Mouse (Mus musculus) gastrocnemius, postnatal 25 days (tissue): ENCODE measurements around the gene Rph3al. TPM values are rescaled to one million over a fixed set of nuclear protein-coding genes. Genes with fewer than 3 reads are reported as not detected.

Experiments used
- DNase-seq: peaks from one replicate; pipeline ENCODE4 v3.0.0; 2022
- total RNA-seq, 2 experiments: library from RNA; stranded (reverse); gene quantifications; 1 replicate in 1 of 2; 2 replicates in 1 of 2; pipeline ENCODE4 v1.2.3; 2021

Gene Rph3al
- total RNA-seq, 2 experiments from 2014 or later = 8.2 to 8.6 TPM

DNA sequence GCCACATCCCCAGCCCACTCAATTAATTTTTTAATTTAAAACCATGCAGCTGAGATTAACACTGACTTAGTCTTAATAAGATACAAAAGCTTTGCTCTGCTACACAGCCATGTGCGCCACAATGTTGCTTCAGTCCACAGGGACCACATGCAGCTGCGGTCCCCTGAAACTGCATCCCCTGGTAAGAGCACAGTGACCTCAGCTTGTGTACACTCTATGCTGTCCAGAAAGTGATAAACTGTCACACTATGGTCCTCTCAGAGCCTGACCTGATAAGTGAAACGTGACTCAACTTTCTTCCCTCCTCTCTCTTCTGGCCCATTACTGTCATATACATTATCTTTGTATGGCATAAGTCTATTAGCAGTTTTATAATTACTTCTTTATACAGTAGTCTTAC, 12.2 kb upstream of the Rph3al start:
- DNase-seq = no peak

DNA sequence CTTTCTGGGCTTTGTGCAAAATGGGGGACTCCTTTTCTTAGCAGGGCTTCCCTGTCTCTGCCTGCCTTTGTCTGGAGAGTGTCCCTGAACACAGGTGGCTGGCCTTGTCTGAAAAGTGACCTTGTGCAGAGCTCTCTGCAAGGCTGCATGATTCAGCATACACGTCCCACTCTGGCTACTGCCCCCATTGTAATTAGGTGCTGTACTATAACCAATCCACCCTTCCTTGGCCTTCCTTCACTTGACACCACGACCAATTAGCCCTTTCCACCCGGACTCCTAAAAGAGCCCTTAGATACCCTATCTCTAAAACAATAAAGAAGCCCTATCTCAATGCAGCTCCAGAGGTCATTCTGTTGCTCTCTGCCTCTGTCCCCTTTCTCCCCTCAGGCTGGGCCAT, 10.6 kb upstream of the Rph3al start:
- DNase-seq = no peak

DNA sequence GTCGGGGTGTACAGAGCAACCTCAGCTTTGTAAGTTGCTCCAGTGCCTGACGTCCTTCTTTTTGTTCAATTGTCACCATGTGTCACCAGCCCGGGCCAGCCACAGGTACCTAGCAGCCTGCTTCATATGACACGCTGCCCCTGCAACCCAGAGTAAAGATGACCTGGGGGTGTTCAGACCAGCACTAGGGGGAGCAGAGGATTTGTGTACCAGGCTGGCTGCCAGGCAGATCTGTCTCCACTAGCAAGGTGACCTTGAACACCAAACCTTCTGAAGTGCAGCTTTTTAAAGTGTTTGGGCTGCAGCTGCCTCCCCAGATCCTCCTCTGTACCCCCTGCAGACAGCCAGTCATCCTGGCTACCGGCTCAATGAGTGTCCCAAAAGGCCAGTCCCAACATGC, 9.0 kb upstream of the Rph3al start:
- no peak for DNase-seq

GRCm38 (mm10) chr11:75945805-75946450, 7.7 kb upstream of the Rph3al start:
- no peak for DNase-seq

- DNase-seq = peak; percentile 35
Observed at GRCm38 (mm10) chr11:75937370-75937871, 808 bp downstream of the Rph3al start.

DNA sequence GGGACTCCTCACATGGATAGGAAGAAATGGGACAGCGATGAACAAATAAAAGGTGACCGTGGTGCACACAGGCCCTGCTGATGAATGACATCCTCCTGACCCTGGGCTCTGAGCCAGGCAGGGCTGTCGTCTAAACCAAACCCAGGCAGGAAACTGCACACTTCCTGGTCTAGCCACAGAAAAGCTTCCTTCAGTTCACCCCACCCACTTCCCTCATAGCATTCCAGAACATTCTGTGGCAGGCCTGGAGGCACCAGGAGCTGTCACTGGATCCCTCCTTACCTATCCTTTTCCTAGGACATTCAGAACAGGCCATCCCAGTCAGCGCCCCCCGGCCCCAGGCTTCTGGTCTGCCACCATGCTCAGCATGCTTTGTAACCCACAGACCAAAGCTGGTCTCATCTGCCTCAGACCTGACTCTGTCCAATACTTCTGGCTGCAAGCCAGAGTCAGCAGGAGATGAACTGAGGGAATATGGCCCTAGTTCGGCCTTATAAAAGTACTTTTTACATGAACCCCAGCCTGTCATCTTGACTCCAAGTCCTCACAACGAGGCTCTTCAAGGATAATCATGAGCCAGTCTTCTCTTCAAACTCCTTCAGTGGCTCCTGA, 2.3 kb downstream of the Rph3al start:
- peak; percentile 79 for DNase-seq

- DNase-seq = no peak
Observed at GRCm38 (mm10) chr11:75934425-75934824, 3.8 kb downstream of the Rph3al start.

DNA sequence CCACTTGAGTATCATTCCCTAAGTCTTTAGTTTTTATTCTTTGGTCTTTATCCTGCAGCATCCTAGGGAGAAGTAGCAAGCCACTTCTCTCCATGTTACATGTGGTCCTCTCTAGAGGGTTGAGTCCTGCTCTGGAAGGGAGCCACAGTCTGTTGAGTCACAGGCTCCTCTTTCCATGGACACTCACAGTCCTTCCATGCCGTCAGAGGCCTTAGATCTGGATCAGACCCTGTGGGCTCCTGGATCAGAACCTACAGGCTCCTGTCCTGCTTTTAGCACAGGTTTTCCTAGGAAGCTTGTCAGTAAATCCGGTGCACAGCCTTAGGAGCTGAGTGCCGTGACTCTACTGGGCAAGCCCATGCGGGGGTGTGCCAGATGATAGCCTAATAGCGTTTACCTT, 4.9 kb downstream of the Rph3al start:
- no peak for DNase-seq

DNA sequence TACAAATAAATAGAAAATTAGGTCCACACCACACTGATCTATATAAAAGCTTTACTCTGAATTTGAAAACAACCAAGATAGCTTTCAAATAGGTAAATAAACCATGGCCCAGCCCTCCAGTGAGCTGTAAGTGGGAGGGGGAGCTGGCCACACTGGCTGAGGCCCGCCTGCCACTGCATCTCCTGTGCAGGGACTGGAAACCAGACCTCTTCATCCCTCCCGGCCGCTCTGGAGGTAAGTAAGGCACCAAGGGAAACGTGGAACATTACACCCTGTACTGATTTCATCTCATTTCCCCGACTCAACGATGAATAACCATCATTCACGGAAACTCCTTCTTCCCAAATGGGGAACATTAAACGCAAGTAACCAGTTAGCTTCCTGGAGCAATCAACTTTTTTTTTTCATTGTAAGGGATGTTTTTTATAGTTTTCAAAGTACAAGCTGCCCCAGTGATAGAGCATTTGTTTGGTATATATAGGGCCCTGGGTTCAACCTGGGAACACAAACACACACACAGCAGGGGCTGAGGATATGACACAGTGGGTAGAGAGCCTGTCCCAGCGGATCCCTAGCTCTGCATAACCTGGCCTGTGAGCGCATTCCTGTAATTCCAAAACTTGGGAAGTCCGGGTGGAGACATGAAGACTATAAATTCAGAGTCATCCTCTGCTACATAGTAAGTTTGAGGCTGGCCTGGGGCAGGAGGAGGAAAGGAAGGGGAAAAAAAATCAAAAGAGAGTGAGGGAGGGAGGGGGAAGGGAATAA, 7.1 kb downstream of the Rph3al start:
- DNase-seq = peak; percentile 28

DNA sequence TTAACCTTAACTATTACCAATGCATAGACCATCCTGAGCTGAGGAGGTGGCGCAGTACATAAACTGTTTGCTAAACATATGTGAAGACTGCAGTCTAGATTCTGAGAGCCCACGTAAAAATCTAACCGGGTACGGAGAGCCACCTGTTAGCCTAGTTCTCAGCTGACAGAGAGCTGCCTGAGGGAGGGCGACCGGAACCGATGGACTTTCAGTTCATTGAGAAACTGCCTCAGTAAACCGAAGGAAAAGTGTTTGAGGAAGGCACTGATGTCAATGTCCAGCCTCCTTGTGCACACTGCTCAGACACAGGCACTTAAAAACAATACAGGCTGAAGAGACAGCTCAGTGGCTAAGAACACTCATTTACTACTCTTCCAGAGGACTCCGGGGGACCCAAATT, 8.0 kb downstream of the Rph3al start:
- DNase-seq = no peak

GRCm38 (mm10) chr11:75927881-75928280, 10.3 kb downstream of the Rph3al start:
- no peak for DNase-seq

DNA sequence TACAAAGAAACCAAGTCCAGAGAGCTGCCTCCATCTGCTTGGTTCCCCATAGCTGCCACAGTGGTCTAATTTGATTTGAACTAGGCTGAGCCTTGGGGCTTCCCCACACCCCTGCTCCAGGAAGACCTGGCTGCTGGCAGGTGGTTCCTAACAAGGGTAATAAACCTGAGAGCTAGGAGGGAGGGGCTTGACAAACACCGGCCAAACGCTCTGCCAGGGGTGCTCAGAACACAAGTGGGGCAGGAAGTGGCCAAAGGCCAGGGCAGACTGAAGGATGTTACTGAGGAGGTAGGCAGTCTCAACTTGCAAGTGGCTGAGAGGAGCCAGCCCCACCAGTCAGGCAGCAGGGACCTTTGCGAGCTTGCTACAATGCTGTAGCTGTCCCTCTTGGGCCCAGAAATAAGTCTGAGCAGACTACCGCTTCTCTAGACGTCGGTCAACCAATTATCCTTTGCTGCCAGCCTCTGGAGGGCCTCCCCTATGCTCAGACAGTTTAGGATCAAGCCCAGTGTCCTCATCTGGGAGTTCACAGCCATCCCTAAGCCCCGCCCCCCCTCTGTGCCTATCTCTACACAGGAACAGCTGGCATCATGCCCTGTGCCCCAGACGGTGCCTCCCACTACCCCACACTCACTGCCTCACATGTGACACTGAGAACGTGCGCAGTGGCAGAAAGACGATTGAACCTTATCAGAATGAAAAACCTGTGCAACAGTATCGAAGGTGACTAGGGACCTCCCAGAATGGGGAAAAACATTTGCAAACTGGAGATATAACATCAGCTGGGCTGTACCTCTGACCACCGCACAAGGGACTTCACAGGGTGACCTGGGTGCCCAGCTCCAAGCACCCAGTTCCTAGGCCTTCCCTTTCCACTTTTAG, 11.6 kb downstream of the Rph3al start:
- no peak for DNase-seq

GRCm38 (mm10) chr11:75925801-75926200, 12.4 kb downstream of the Rph3al start:
- no peak for DNase-seq

GRCm38 (mm10) chr11:75922741-75923140, 15.5 kb downstream of the Rph3al start:
- DNase-seq = no peak

GRCm38 (mm10) chr11:75919139-75919538, 19.1 kb downstream of the Rph3al start:
- DNase-seq = no peak

GRCm38 (mm10) chr11:75917340-75917739, 20.9 kb downstream of the Rph3al start:
- no peak for DNase-seq

- DNase-seq = peak; percentile 32
Observed at GRCm38 (mm10) chr11:75913953-75914352, 24.3 kb downstream of the Rph3al start.

GRCm38 (mm10) chr11:75912944-75913657, 25.1 kb downstream of the Rph3al start:
- peak; percentile 51 for DNase-seq

DNA sequence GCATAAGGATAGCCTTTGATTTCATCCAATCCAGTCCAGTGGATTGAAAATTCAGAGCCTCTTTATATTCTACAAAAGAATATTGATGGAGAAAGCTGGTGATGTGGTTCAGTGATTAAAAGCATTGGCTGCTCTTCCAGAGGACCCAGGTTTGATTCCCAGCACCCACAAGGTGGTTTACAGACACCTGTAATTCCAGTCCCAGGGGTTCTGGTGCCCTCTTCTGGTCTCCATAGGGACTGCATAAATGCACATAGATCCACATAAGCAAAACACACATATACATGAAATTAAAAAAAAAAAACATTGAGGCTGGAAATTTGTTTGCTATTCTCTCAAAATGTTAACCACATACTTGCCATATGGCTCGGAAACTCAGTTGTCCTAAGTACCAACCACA, 26.3 kb downstream of the Rph3al start:
- no peak for DNase-seq

- DNase-seq = no peak
Observed at GRCm38 (mm10) chr11:75909702-75910429, 28.4 kb downstream of the Rph3al start.

- no peak for DNase-seq
Observed at GRCm38 (mm10) chr11:75907406-75907805, 30.8 kb downstream of the Rph3al start.
